Comparison of ENCODE assay signal across 22 mouse cellular contexts in genomic region chr4:138976046-138976445, GRCm38 (mm10). TPM values are rescaled to one million over a fixed set of nuclear protein-coding genes. Genes with fewer than 3 reads are reported as not detected.
A peak's percentile ranks its signal among the peaks of the same experiment; 100 is the strongest.
DNase-seq lines count a peak whose midpoint lies in the region.
"Had no signal": no experiment of that assay in that cellular context is flagged by ENCODE, and none has a peak within 500 bp of the region (broad histone marks: within the 10 kb centered on the region; RNA-seq: fewer than 3 reads in every experiment).

No protein-coding gene starts in this region.

- DNase-seq in adrenal gland, adult 2 months, result peak; percentile 31
- no peak for DNase-seq in adrenal gland, adult 8-10 months
- peak; percentile 91 for DNase-seq in kidney, adult 11 months
- DNase-seq in kidney, postnatal 4 days, result no peak
- DNase-seq in lung, postnatal 36 days, result peak; percentile 46
- DNase-seq in lung, postnatal 4 days, result no peak
- no peak for DNase-seq in cerebellum, adult 9-11 months
- DNase-seq in natural killer cell, adult 2 months (ENCODE audit: low spot score in 2 of 2), result no peak
- DNase-seq: adrenal gland, postnatal 36 days; cerebellum, adult 9-10 months; forebrain, postnatal 0 days; heart, adult 11 months; layer of hippocampus, postnatal 36 days; thymus, postnatal 14 days had no signal

RNA-seq across cellular contexts. Expression of gene Tmco4, which starts 3.4 kb away (rescaled TPM):
- 10 to 100 TPM; 13.2 to 17.0 TPM for total RNA-seq in adrenal gland, adult 2 months (2021)
- polyA plus RNA-seq in adrenal gland, adult 2 months (2012; rRNA removed), result 14.4 and 15.4 TPM in 2 replicates
- 10 to 100 TPM; 19.1 to 23.0 (median 21.1) TPM for total RNA-seq in adrenal gland, adult 8-10 months (2022)

RNA-seq across cellular contexts. Expression of gene Rnf186, which starts 9.1 kb away (rescaled TPM):
- not detected for total RNA-seq in adrenal gland, adult 2 months (2021)
- polyA plus RNA-seq in adrenal gland, adult 2 months (2012; rRNA removed), result 0.10 TPM in 1 of 2 replicates, not detected in the other
- not detected for total RNA-seq in adrenal gland, adult 8-10 months (2022)
- total RNA-seq: adrenal gland, postnatal 36 days; CH12.LX; forebrain, postnatal 0 days; hematopoietic stem cell, adult 5-6 weeks; hindbrain, postnatal 0 days; layer of hippocampus, postnatal 36 days; left cerebral cortex, postnatal 25 days; neutrophil, adult 5-6 weeks had no signal
- polyA plus RNA-seq: embryonic facial prominence, embryonic 14.5 days; forebrain, postnatal 0 days; hindbrain, postnatal 0 days; liver, embryonic 12.5 days; midbrain, embryonic 11.5 days had no signal

Comparison
In these comparisons a context has a peak if more than half of its experiments do, and no peak if none do; other contexts are left out.
1. DNase-seq: peak in adrenal gland, adult 2 months (single experiment), kidney, adult 11 months (single experiment) and lung, postnatal 36 days (single experiment); none in adrenal gland, adult 8-10 months (single experiment), kidney, postnatal 4 days (0 of 2), lung, postnatal 4 days (0 of 2), cerebellum, adult 9-11 months (single experiment) and natural killer cell, adult 2 months (0 of 2).